Mouse (Mus musculus): ENCODE measurements around the gene Adam15.

GRCm38 (mm10) chr3:89377831-89378230, 28.0 kb upstream of the Adam15 start:
- TF ChIP-seq CTCF (IDR thresholded peaks at IDR 0.05; ENCODE audit: low read depth) (no peak), EP300 (IDR thresholded peaks at IDR 0.05; ENCODE audit: low read depth) (no peak)
